Mouse (Mus musculus) left cerebral cortex, postnatal 10 days (tissue): ENCODE measurements at regions not wholly inside any gene's neighbourhood (a gene's known extent, or its start where the extent isn't known, plus 50 kb on each side); places are given as distances from the start of the nearest gene placed in this dataset.

Experiments used
- DNase-seq, 2 experiments: peaks; one replicate each; pipeline ENCODE4 v3.0.0; 2021 to 2022; ENCODE audit warnings: low spot score in 2 of 2, mixed read lengths in 1 of 2; ENCODE audit errors: extremely low spot score in 1 of 2
- intact Hi-C: fragments of 180-260 bp; cut with DNase I; formaldehyde crosslinking; loops from one replicate; pipeline ENCODE4 v1.15.1; 2025

DNA sequence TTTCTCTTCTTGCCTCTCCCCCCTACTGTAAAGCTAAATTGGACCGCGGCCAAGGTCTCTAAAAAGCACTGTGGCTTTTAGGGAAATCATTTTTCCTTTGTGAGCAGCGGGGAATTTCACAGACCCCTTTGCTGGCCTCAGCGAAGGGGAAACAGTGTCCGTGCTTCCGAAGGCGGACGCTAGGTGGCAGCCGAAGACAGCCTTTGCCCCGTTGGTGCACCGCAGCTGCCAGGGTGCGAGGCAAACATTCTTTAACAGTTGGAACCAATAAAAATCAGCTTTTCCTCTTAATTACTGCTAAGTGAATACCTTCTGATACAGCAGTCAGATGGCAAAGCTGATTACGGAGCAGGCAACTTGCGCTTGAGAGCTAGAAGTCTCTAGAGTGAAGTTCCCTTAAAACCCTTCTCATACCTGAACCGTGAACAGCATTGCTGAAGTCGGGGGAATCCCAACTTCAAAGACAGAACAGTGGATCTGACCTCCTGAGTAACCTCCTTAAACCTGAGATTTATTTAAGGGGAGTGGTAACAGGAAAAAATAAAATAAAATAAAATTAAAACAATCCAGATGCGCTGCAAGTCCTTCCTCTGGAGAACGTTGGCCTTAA, 263.7 kb upstream of the Adamts16 start:
- intact Hi-C loops = loop anchor here (5.0 to 10.0 kb wide), 4 partner anchors 132 to 1519 kb away; partner anchors contain the start of gene Irx2
- peak; percentile 71 to 81 for DNase-seq

DNA sequence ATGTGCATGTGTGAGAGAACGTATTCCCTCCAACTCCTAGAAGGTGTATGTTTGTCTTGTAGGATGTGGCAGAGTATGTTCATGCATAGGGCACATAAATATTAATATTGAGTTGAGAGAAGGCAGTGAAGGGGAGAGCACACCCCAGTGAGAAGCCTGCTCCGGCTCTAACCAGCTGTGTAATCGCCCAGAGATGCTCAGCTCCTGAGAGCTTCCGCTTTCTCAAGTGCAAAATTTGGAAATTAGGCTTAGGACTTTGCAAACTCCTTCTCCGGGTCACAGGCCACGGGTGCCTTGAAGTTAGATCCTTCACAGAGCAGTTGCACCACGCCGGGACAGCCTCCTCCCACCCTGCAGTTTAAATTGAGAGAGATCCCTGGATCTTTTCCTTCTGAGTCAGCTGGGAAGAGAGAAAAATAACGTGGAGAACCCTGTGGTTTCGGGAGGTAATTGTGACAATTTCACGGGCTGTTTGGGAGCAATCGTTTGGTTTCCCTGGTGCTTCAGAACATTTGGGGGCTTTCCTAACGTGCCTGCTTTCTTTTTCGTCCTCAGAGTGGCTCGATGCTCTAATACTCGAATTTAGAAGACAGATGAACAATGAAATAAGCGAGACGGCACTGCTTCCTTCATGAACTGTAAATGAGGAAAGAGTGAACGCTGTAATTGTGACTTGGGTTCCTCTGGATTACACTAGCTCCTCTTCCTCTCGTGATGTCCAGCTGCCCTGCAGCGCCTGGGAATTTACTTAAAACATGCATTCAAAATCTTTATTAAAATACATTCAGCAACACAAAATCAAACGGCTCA, 263.0 kb upstream of the Adamts16 start:
- no peak for DNase-seq

DNA sequence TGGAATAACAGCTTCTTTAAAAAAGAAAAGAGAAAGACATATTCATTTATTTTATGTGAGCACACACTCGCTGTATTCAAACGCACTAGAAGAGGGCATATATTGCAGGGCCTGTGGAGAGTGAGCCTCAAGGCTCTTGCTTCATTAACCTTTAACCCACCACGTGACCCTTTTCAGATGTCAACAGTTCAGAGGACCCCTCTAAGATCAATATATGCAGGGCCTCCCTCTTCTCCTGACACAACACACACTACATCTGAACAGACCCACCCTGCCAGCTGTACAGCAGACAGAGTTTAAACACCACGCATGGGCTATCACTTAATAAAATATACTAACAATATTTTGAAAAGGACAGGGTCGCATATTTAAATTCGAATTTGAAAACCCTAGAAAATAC, 242.7 kb upstream of the Adamts16 start:
- DNase-seq = no peak
- intact Hi-C loops = no loop called here

More for the DNA sequence above, 263.0 kb upstream of the Adamts16 start:
- intact Hi-C loops = loop anchor here (5.0 to 10.0 kb wide), 4 partner anchors 133 to 1520 kb away; partner anchors contain the start of gene Irx2

GRCm38 (mm10) chr13:71075916-71076315, 234.3 kb upstream of the Adamts16 start:
- intact Hi-C loops = no loop called here
- no peak for DNase-seq

DNA sequence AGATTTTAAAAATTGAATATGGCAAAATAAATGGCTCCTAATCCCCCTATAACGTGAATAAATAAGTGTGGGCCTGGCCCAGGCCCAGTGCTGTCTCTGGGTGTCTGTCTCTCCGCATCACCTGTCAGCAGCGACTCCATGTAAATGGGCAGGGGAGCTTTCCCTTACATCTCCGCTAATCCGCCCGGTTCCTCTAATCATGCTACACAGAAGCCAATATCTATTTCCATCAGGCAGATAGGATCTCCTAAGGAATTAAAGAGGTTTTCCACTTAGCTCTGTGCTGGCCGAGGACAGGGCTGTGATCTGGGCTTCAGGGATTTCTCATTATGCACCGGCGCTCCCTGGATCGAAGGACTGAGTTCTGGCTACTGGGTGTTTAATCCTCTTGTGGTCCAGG, 232.4 kb upstream of the Adamts16 start:
- DNase-seq = no peak
- intact Hi-C loops = no loop called here

DNA sequence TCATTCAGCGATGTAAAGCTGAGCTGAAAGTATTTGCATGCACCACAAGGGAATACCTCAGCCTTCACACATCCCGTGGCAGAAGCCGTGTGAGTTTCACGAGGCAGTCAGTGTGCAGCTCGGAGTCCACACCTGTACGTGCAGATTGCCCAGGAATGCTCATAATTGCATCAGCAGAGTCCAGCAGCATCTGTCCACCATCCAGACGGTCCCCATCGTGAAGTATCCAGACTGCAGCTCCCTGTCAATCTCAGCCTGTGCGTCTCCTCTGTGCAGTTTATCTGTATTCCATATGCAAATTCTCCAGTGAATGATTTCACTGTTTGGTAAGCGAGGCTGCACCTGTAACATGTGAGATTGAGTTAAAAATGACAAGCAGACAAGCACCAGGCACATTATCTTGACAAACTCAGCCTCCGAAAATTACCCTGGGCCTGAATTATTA, 227.2 kb upstream of the Adamts16 start:
- no peak for DNase-seq
- intact Hi-C loops = no loop called here

GRCm38 (mm10) chr13:71068011-71068410, 226.4 kb upstream of the Adamts16 start:
- intact Hi-C loops = no loop called here
- no peak for DNase-seq

- intact Hi-C loops = no loop called here
- no peak for DNase-seq
These were observed 224.0 kb upstream of the Adamts16 start for GRCm38 (mm10) chr13:71065568-71065967.

DNA sequence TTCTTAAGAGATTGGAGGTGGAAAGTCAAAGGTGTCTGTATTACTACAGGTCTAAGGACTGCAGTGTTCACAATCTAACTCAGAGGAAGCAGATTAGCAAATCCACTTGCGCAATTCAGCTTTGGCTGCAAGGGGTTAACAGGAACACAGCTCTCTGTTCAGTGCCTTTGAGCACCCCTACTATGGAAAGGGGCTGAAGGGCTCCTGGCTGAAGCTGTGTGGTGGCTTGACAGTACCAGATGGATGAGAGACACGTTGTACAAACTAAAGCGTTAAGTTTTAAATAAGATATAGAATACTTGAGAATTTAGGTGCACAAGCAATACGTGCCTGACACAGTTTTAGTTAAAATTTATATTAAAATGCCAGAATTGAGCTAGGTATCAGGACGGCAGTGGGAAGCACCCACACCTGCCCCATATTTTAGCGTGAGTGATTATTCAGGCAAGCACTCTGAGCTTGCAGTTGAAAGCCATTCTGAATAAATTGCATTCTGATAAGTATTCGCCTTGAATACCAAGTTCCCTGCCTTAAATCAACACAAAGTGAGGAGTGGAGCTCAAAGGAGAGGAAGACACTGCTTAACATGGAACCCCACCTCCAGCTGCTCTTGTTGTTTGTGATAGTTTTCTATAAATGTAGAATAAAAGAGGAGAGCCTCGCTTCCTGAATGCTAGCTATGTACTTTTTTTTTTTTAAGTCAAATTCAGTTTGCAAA, 223.1 kb upstream of the Adamts16 start:
- no peak for DNase-seq
- intact Hi-C loops = no loop called here

DNA sequence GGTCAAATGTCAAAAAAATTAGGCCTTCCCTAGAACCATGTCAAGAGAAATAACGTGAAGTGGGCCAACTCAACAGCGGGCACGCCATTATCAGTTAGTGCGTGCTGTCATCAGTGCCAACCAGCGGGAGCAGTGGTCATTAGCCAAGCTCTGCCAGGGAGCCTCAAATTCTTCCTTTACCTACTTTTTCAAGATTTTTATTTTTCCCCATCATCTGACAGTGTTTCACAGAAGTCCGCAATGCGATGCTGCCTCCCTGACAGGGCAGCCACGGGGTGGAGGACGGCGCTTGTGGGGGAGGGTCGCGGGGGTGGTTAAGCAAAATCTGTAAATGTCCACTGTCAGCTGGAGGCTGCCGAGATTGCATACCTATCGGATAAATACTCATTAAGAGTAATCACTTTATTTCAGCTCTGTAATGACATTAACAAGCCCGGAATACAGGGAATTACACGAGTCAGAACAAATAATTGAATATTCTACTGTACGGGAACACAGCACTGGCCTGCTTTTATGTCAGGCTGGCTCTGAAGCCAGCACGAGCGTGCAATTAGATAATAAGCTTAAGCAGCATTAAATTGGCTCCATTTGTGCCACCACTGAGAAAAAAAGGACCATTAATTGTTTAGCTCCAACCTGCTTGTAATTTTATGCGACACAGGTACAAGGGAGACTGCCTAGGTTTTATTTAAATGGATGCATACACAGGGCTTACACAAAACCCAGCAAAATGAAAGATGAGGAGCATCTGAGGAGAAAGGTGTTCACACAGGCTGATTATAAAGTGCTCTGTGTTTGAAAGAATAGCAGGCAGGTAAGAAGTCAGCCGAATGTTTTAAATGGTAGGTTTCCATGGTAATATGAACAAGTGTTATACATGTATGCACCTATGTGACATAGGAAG, 212.0 kb upstream of the Adamts16 start:
- no peak for DNase-seq

DNA sequence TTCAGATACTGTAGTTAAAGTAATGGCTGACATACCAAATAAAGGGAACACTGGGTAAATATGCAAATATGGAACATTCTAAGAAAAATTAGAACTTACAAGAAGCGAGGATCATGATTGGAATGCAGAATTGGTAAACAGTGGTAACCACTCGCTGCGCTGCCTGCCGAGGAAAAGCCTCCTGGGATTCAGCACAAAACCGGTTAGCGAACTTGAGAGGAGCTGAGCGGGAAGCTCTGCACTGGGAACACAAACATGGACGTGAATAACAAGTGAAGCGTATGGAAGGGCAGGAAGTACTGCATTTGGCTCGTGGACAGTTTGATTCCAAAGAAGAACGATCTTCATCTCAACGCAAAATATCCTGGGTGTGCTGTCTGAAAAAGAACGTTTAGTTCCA, 209.0 kb upstream of the Adamts16 start:
- intact Hi-C loops = no loop called here
- DNase-seq = no peak

More for the DNA sequence above, 212.0 kb upstream of the Adamts16 start:
- intact Hi-C loops = no loop called here

- intact Hi-C loops = no loop called here
- no peak for DNase-seq
These were observed 194.4 kb upstream of the Adamts16 start for GRCm38 (mm10) chr13:71036000-71036399.

GRCm38 (mm10) chr13:71034926-71035687, 193.5 kb upstream of the Adamts16 start:
- intact Hi-C loops = no loop called here
- DNase-seq = no peak

DNA sequence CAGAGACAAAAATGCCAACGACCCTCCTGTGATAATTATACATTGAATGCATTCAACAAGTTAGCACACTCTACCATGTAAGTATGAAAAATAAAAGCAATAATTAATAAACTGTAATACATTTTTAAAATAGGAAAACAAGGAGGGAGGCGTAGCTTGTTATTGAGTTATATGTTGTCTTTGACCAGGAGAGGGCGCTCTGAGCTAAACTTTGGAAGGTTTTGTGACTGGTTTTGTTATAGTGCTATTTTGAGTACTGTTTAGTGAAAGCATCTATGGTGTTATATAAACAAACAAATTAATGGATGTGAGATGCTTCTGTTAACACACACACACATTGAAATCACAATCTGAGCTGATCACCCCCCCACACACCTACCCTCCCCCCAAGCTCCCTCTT, 166.6 kb upstream of the Adamts16 start:
- intact Hi-C loops = loop anchor here (10.0 kb wide), 1 partner anchor 237 kb away; no protein-coding TSS in a partner anchor
- DNase-seq = peak; percentile 35 to 55

GRCm38 (mm10) chr13:71006117-71006516, 164.5 kb upstream of the Adamts16 start:
- intact Hi-C loops = loop anchor here (10.0 kb wide), 1 partner anchor 239 kb away; no protein-coding TSS in a partner anchor
- peak; percentile 29 to 45 for DNase-seq

DNA sequence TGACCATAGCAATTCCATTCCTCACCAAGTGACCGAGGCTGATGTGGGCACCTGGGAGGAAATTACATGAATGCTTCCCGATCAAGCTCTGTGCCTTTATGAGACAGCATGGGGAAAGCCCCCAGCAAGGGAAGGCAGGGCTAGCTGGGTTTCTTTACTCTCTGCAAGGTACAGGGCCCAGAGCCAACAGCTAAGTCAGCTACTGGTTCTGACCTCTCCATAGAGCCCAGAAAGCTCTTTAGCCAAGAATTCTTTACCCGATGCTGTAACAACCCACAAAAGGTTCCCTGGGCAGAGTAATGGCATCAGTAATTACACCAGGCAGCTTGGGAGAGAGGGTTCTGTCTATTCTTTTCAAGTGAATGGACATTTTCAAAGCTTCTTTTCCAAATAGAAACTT, 161.9 kb upstream of the Adamts16 start:
- no peak for DNase-seq
- intact Hi-C loops = loop anchor here (2.0 to 10.0 kb wide), 2 partner anchors 241 to 359 kb away; no protein-coding TSS in a partner anchor

GRCm38 (mm10) chr13:71001278-71001677, 159.7 kb upstream of the Adamts16 start:
- intact Hi-C loops = loop anchor here (2.0 to 10.0 kb wide), 2 partner anchors 160 to 244 kb away; partner anchors contain the start of gene Adamts16

More at GRCm38 (mm10) chr13:71001278-71001677, 159.7 kb upstream of the Adamts16 start:
- peak; percentile 74 to 75 for DNase-seq
